Mouse (Mus musculus): ENCODE results near the gene Rpusd3.

Rpusd3 gene

GRCm38 (mm10) chr6:113419199-113419587 is at the start of gene Rpusd3:
TSS of gene Rpusd3 (minus strand) at chr6:113419340.
- DNase-seq, result peak; percentile 97 to 100

GRCm38 (mm10) chr6:113468512-113468911 is 49.4 kb upstream of the Rpusd3 start:
- no peak for DNase-seq

- peak in 1 of 2 experiments; percentile 30 for DNase-seq
Observed at GRCm38 (mm10) chr6:113465602-113466001, 46.5 kb upstream of the Rpusd3 start.

DNA sequence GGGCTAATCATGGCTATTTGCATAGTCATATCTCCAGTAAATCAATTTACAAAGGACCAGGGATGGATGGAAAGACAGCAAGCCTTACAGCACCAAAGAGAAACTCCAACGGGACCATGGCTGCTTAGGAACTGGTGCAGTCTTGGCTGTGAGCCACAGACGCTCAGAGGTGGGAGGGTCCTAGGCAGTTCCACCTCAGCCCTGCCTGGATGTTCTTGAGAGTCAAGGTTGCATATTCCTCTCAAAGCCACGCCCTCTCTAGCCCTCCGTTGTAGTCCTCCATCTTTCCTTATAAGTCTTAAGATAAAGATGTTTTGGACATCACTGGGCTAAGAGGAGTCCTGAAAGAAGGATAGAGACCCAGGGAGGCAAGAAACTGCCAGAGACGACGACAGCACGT is 44.9 kb upstream of the Rpusd3 start:
- no peak for DNase-seq

DNA sequence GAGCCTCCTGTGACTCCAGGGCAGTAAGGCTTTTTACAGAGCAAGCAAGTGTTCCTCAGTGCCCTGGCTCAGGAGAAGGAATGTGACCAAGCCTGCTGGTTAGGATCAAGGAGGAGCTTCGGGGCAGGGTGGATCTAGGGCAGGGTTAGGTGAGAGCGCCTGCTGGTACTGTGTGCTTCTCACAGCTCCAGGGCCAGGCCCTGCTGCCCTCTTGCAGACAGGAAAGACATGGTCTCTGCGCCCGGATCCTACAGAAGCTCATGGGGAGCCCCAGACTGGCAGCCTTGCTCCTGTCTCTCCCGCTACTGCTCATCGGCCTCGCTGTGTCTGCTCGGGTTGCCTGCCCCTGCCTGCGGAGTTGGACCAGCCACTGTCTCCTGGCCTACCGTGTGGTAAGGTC is 39.5 kb upstream of the Rpusd3 start:
- peak; percentile 51 to 60 for DNase-seq

DNA sequence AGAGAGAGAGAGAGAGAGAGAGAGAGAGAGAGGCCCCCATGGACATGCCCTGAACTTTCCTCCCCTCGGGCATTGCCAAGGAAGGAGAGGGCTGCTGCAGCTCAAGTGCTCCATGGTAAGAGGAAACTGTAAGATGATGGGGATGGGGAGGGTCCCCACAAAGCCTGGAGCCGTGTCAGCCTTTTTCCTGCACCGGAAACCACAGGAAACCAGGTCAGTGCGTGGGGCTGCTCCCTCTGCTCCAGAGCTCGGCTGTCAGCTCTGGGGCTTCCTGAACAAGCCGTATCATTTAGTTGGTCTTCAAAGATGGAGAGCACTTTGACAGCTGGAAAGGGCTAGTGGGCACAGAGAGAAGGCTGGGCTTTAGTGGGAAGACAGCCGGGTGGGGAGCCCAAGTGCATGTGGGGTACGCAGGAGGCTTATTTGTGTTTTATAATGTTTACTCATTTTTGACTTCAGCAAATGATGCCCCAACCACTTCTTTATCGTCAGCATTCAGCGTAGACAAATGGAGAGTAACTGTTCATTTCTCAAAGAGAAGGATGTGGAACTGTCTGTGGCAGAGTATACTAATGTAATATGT is 38.9 kb upstream of the Rpusd3 start, which contains the start of gene Il17re:
TSS of gene Il17re (plus strand) at position 533 of the 583 bp plus-strand sequence.
- no peak for DNase-seq

DNA sequence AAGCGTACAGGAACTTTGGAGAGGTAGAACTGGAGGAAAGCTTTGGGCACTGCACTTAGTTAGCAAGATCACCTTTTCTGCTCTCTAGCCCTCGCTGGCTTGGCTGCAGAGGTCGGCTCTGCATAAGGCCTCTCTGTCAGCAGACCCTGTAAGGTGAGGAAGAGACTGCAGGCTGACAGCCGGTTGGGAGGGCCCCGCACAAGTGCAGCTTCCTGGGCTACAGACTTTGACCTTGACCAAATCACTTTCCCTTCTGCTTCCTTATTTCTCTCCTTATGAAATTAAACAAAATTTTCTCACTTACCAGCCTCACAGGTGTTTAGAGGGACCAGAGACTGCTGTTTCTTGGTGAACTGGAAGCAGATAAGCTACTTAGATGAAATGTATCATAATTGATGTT is 35.9 kb upstream of the Rpusd3 start:
- DNase-seq, result no peak

DNA sequence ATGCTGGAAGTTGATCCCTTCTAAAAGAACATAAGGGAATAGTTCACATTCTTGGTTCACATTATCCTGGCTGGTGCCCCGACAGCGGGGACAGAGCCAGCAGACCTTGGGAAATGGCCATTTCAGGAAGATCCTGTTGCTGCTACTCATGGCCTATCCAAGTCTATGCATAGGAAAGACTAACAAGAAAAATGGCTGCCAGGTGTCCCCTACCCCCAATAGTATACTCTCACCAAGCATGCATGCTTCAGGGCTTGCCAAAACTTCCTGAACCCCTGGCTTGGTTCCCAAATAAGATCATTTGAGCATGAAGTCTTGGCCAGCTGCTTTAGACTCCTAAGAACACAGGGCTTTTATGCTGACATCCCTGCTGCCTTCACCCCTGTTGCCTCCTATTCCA is 32.7 kb upstream of the Rpusd3 start:
- DNase-seq, result peak in 1 of 2 experiments; percentile 49

GRCm38 (mm10) chr6:113447639-113448038 is 28.5 kb upstream of the Rpusd3 start:
- no peak for DNase-seq

- peak in 1 of 2 experiments; percentile 57 for DNase-seq
Observed at GRCm38 (mm10) chr6:113444207-113444965, 25.2 kb upstream of the Rpusd3 start.

- DNase-seq, result peak in 1 of 2 experiments; percentile 26
Observed at GRCm38 (mm10) chr6:113443091-113443490, 24.0 kb upstream of the Rpusd3 start.

GRCm38 (mm10) chr6:113442442-113443090 is 23.4 kb upstream of the Rpusd3 start, which contains the start of gene Jagn1:
TSS of gene Jagn1 (plus strand) at chr6:113442569.
- DNase-seq, result peak; percentile 93 to 94

GRCm38 (mm10) chr6:113442087-113442441 is 22.9 kb upstream of the Rpusd3 start:
- DNase-seq, result no peak

DNA sequence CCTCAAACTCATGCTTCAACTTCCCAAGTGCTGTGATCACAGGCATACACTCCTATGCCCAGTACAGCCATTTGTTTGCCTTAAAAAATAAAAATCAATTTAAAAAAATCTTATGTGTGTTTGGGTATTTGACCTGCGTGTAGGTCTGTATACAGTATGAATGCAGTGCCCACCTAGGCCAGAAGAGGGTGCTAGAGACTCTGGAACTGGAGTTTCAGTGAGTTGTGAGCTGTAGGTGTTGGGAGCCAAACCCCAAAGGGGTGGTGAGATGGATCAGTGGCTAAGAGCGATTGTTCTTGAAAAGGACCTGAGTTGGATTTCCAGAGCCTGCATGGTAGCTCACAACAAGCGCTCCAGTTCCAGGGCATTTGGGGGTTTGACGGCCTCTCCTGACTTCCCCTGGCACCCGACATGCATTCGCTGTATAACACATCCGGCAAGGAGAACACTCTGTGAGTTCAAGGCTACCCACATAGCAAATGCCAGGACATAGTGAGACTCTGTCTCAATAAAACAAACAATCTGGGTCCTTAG is 22.1 kb upstream of the Rpusd3 start:
- DNase-seq, result peak; percentile 76 to 90

- DNase-seq, result no peak
Observed at GRCm38 (mm10) chr6:113440686-113441085, 21.5 kb upstream of the Rpusd3 start.

DNA sequence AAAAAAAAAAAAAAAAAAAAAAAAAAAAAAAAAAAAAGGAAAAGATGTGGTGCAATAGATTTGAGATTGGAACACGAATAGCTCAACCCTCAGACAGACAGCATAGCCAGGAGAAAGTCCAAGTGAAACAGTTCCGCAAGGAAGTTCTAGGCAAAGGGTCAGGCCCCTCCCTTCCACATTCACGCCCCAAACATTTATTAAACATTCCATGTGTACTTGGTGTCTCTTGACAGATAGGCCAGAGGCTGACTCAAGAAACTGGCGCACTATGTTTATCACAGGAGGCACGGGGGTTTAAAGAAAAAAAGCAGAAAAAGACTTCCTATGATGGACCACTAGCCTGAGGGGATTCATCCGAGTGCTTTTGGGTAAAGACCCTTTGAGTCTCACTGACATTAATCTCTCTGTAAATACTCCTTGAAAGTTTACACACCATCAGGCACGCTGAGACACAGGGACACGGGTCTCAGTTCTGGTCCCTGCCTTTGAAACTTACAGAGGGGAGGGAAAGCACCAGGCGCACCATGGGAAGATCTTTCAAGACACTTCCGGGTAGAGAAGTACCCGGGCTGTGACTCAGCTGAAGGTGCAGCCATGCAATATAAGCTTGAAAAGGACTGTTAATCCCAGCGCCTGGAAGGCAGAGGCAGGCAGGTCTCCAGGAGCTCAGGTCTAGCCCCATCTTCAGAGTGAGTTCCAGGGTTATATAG is 19.7 kb upstream of the Rpusd3 start:
- DNase-seq, result peak in 1 of 2 experiments; percentile 41

- no peak for DNase-seq
Observed at GRCm38 (mm10) chr6:113437135-113437534, 18.0 kb upstream of the Rpusd3 start.

- no peak for DNase-seq
Observed at GRCm38 (mm10) chr6:113435664-113436205, 16.6 kb upstream of the Rpusd3 start, which contains the start of gene Cidec. TSS of gene Cidec (minus strand) at chr6:113435760.

DNA sequence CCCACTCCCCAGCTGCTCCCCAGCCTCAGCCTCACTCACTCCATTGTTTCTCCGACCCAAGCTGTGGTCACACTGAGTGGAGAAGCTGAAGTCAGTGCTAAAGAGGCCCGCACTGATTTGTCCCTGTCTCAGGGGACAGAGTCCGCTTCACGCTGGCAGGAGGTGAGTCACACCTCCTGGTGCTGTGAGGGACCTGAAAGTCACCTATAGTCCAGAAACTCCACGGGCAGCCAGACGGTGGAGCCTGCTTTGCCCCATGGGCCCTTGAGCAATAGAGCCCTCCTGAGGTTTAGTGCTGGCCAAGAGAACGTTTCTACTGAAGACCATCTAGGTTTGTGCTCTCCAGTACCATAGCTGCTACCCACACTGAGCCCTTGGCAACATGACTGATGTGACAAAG is 15.6 kb upstream of the Rpusd3 start:
- DNase-seq, result no peak

- no peak for DNase-seq
Observed at GRCm38 (mm10) chr6:113433661-113434060, 14.5 kb upstream of the Rpusd3 start.

GRCm38 (mm10) chr6:113431801-113432200 is 12.7 kb upstream of the Rpusd3 start:
- DNase-seq, result no peak

DNA sequence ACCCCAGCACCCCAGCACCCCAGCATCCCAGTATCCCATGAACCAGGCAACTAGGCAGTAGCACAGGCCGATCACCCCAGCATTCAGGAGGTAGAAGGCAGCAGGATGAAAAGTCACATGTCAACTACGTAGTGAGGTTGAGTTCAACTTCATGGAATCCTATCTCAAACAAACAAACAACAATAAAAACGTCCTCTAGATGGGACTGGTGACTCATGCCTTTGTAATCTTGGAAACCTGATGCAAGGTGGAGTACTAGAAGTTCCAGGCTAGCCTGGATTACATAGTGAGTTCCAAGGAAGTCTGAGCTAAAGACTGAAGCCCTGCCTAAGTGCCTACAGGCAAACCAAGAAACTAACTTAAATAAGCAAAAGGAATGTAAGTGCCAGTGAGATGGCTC is 11.7 kb upstream of the Rpusd3 start:
- no peak for DNase-seq
